Mouse (Mus musculus) olfactory bulb, adult 2 months (tissue): ENCODE data around the gene Cntn4.

Experiments used
- CTCF ChIP-seq: fragments of 200-500 bp; IDR thresholded peaks from 2 replicates; pipeline ENCODE4 v1.5.1; 2012; ENCODE audit warnings: low read depth, mild to moderate bottlenecking, low read length, moderate library complexity; ENCODE audit not compliant: insufficient read depth
- POLR2A ChIP-seq: fragments of 200-500 bp; IDR thresholded peaks from 2 replicates; pipeline ENCODE4 v1.6.1; 2012; ENCODE audit warnings: mild to moderate bottlenecking, low read depth, low read length, moderate library complexity; ENCODE audit not compliant: insufficient read depth

DNA sequence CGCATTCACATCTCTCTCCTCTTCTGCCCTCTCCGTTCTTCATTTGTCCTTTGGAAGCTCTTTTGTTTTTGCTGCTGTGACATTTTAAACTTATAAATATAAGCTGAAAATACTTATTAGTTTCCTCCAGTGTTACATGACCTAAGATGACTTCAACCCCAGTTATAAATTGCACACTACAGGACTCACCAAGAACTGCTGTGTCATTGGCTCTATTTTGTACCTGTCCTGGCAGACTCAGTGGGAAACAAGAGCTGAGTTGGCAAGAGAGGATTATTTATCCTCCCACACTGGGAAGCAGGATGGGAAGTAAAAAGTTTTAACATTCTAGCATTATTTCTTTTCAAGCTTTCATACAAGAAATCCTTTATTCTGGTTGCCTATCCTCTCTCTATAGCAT is 746.0 kb downstream of the Cntn4 start:
- TF ChIP-seq CTCF (no peak), POLR2A (no peak)
